Mouse (Mus musculus): ENCODE measurements around the gene Cenpx. TPM values are rescaled to one million over a fixed set of nuclear protein-coding genes. Genes with fewer than 3 reads are reported as not detected.

Cenpx gene
- total and polyA plus RNA-seq, 2 experiments from 2014 or later: 68.7 to 102 TPM

DNA sequence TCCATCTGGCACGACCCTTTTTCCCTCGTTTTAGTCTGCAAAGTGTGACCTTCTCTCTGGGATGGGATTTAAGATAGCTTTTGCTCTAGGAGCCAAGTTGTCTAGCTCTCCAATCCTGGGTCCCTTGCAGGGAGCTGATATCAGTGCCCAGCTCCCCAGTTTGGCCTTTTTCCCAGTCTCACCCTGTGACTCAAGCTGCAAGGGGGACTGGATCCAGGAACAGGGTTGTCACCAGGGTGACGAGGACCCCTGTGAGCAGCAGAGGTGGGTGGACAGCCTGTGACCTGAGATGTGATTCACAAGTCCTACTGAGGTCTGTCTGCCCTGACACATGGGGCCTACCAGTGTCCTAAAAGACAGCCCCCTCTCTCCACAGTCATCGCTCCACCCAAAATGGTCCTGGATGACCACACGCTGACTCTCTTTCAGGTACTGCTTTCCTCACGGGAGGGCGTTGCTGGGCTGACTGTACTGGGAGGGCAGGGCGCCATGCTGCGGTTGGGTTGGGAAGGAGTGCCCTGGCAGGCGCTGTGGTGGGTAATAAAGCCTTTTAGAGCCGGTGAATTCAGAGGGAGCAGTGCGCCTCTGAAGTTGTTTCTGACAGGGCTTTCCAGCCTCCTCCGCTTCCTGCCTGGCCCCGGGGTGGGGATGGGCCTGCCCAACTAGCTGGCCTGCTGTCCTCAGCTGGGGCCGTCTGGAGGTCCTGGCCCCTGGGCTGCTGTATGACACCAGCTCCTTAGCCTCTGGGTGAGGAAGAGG is 9.7 kb downstream of the Cenpx start:
- no peak overlapping the region for H3K4me3 ChIP-seq (ENCODE audit: low read depth, low read length)
- WGBS: 46% methylated on average over 15 of the region's 15 CpGs
- H3K4me2 ChIP-seq (ENCODE audit: low read depth, low read length): no peak overlapping the region
- DNase-seq (ENCODE audit: low spot score) (peak; percentile 61), ATAC-seq (ENCODE audit: insufficient read depth, low read depth) (peak; percentile 43)
- peaks cover 36% of the 10 kb centered on the region; the same call in 1 of the 2 replicates for H3K36me3 ChIP-seq (replicated peaks; ENCODE audit: control insufficient read depth, insufficient read depth, low read length)
- H3K27ac ChIP-seq (ENCODE audit: low read depth): peak overlapping the region; percentile 43; the same call in 1 of the 2 replicates
- H3K9ac ChIP-seq (replicated peaks; ENCODE audit: low read depth, low read length): no peak overlapping the region
- H3K27me3 ChIP-seq (ENCODE audit: control insufficient read depth, insufficient read depth, low read length): no peaks in the 10 kb centered on the region
- H3K4me1 ChIP-seq (ENCODE audit: control insufficient read depth, insufficient read depth): peaks cover 18% of the 10 kb centered on the region
- no peaks in the 10 kb centered on the region for H3K9me3 ChIP-seq (replicated peaks; ENCODE audit: control insufficient read depth, low read length)
- TF ChIP-seq EP300 (IDR thresholded peaks at IDR 0.05; ENCODE audit: low read depth): no peak
- TF ChIP-seq CTCF (IDR thresholded peaks at IDR 0.05; ENCODE audit: low read depth): no peak

DNA sequence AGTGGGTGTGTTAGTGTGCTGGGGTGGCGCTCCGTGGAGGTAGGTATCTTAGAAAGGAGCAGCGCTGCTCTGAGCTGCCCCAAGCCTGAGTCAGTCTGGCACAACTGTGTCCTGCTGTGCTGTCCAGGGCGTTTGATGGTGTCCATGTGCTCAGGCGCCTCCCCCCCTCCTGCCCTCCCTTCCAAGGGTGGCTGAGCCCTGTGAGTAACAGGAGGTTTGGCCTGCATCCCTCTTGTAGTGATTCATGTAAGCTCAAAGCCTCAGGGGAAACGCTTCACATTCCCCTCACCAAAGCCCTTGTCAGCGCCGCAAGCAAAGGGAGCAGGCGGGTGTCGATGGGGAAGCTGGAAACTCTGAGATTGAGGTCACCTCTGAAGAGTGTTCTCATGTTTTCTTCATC is 15.8 kb downstream of the Cenpx start:
- H3K9me3 ChIP-seq (replicated peaks; ENCODE audit: control insufficient read depth, low read length): no peaks in the 10 kb centered on the region
- WGBS: 14% methylated on average over 10 of the region's 10 CpGs
- H3K27ac ChIP-seq (ENCODE audit: low read depth): peak overlapping the region; percentile 75
- H3K9ac ChIP-seq (replicated peaks; ENCODE audit: low read depth, low read length): no peak overlapping the region
- peaks cover 36% of the 10 kb centered on the region for H3K36me3 ChIP-seq (replicated peaks; ENCODE audit: control insufficient read depth, insufficient read depth, low read length)
- no peaks in the 10 kb centered on the region for H3K27me3 ChIP-seq (ENCODE audit: control insufficient read depth, insufficient read depth, low read length)
- ATAC-seq (ENCODE audit: insufficient read depth, low read depth) (peak; percentile 89), DNase-seq (ENCODE audit: low spot score) (peak; percentile 80)
- no peak overlapping the region for H3K4me2 ChIP-seq (ENCODE audit: low read depth, low read length)
- H3K4me3 ChIP-seq (ENCODE audit: low read depth, low read length): no peak overlapping the region
- no peak for TF ChIP-seq CTCF (IDR thresholded peaks at IDR 0.05; ENCODE audit: low read depth)
- no peak for TF ChIP-seq EP300 (IDR thresholded peaks at IDR 0.05; ENCODE audit: low read depth)
- H3K4me1 ChIP-seq (ENCODE audit: control insufficient read depth, insufficient read depth): peaks cover 22% of the 10 kb centered on the region

DNA sequence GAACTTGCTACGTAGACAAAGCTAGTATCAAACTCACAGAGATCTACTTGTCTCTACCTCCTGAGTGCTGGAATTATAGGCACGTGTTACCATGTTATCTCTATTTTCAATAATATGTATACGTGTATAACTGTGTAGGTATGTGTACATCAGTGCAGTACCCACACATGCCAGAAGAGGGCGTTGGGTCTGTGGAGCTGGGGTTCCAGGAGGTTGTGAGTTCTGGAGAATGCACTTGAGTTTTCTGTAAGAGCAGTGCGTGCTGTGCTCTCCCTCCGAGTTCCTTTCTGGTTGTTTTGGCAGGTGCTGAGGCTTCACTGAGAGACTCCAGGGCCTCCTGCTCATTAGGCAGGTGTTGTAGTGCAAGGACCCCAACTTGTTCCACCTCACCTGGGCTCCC is 17.0 kb downstream of the Cenpx start:
- H3K36me3 ChIP-seq (replicated peaks; ENCODE audit: control insufficient read depth, insufficient read depth, low read length): peaks cover 28% of the 10 kb centered on the region
- H3K4me3 ChIP-seq (ENCODE audit: low read depth, low read length): no peak overlapping the region
- no peaks in the 10 kb centered on the region for H3K9me3 ChIP-seq (replicated peaks; ENCODE audit: control insufficient read depth, low read length)
- H3K27ac ChIP-seq (ENCODE audit: low read depth): no peak overlapping the region
- 91% methylated on average over 6 of the region's 6 CpGs for WGBS
- H3K4me2 ChIP-seq (ENCODE audit: low read depth, low read length): no peak overlapping the region
- DNase-seq (ENCODE audit: low spot score): no peak
- H3K9ac ChIP-seq (replicated peaks; ENCODE audit: low read depth, low read length): no peak overlapping the region
- no peak for ATAC-seq (ENCODE audit: insufficient read depth, low read depth)
- TF ChIP-seq CTCF (IDR thresholded peaks at IDR 0.05; ENCODE audit: low read depth): peak; percentile 20; the same call in 1 of the 2 replicates
- TF ChIP-seq EP300 (IDR thresholded peaks at IDR 0.05; ENCODE audit: low read depth): no peak
- peaks cover 33% of the 10 kb centered on the region for H3K4me1 ChIP-seq (ENCODE audit: control insufficient read depth, insufficient read depth)
- no peaks in the 10 kb centered on the region for H3K27me3 ChIP-seq (ENCODE audit: control insufficient read depth, insufficient read depth, low read length)

DNA sequence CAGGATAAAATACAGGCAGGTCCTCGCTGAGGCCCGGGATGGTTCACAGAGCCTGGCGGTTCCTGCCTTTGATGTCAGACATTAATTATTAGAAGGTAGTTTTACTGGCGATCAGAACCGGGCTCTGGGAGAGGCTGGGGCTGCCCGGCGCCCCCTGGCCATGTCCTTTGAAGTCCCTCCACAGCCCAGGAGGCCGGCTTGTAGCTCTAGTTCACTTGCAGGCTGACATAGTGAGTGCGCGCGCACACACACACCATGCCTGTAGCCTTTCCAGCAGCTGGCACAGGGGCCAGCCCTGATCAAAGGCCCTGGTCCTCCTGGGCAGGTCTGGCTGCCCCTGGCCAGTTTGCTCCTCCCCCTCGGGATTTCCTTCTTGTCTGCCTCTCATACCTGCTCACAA is 17.9 kb downstream of the Cenpx start:
- Histone ChIP-seq H3K27me3 (ENCODE audit: control insufficient read depth, insufficient read depth, low read length) (no peaks in the 10 kb centered on the region), H3K4me3 (ENCODE audit: low read depth, low read length) (no peak overlapping the region), H3K4me2 (ENCODE audit: low read depth, low read length) (no peak overlapping the region), H3K27ac (ENCODE audit: low read depth) (0 out of 2 replicates have a peak overlapping the region, but pooled peaks have one; percentile 13), H3K4me1 (ENCODE audit: control insufficient read depth, insufficient read depth) (peaks cover 33% of the 10 kb centered on the region), H3K9ac (replicated peaks; ENCODE audit: low read depth, low read length) (no peak overlapping the region; the same call in 1 of the 2 replicates), H3K36me3 (replicated peaks; ENCODE audit: control insufficient read depth, insufficient read depth, low read length) (peaks cover 19% of the 10 kb centered on the region), H3K9me3 (replicated peaks; ENCODE audit: control insufficient read depth, low read length) (no peaks in the 10 kb centered on the region)
- DNase-seq (ENCODE audit: low spot score): no peak
- WGBS: 63% methylated on average over 12 of the region's 12 CpGs
- ATAC-seq (ENCODE audit: insufficient read depth, low read depth): no peak
- TF ChIP-seq EP300 (IDR thresholded peaks at IDR 0.05; ENCODE audit: low read depth): no peak
- TF ChIP-seq CTCF (IDR thresholded peaks at IDR 0.05; ENCODE audit: low read depth): no peak

DNA sequence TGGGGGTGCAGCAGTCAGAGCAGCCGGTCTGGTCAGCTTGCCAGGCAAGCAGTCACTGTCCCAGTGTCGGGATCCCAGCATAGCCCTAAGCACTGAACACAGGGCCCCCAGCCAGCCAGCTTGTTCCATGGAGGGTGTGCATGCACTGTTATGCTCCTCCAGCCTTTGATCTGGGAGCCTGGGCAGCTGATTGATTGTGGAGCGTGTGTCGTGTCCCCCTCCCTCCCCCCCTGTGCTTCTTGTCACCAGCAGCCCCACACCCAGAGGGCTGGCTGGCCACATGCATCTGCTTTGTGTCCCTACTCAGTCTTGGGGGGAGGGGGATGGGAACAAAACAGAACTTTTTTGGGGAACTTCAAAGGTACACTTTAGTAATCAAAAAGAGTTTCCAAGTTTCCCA is 18.4 kb downstream of the Cenpx start:
- DNase-seq (ENCODE audit: low spot score): no peak
- no peak overlapping the region for H3K9ac ChIP-seq (replicated peaks; ENCODE audit: low read depth, low read length)
- H3K4me3 ChIP-seq (ENCODE audit: low read depth, low read length): no peak overlapping the region
- no peaks in the 10 kb centered on the region for H3K27me3 ChIP-seq (ENCODE audit: control insufficient read depth, insufficient read depth, low read length)
- TF ChIP-seq EP300 (IDR thresholded peaks at IDR 0.05; ENCODE audit: low read depth) (no peak), CTCF (IDR thresholded peaks at IDR 0.05; ENCODE audit: low read depth) (no peak)
- H3K9me3 ChIP-seq (replicated peaks; ENCODE audit: control insufficient read depth, low read length): no peaks in the 10 kb centered on the region
- H3K4me2 ChIP-seq (ENCODE audit: low read depth, low read length): no peak overlapping the region
- WGBS: 18% methylated on average over 4 of the region's 4 CpGs
- peaks cover 20% of the 10 kb centered on the region for H3K36me3 ChIP-seq (replicated peaks; ENCODE audit: control insufficient read depth, insufficient read depth, low read length)
- H3K4me1 ChIP-seq (ENCODE audit: control insufficient read depth, insufficient read depth): peaks cover 33% of the 10 kb centered on the region
- peak; percentile 21 for ATAC-seq (ENCODE audit: insufficient read depth, low read depth)
- no peak overlapping the region for H3K27ac ChIP-seq (ENCODE audit: low read depth)

Measured in heart, postnatal 0 days (tissue).